Mouse (Mus musculus): ENCODE results near the gene Btbd9. TPM values are rescaled to one million over a fixed set of nuclear protein-coding genes. Genes with fewer than 3 reads are reported as not detected.
"Not testable (repeated sequence)": the region's sequence is repeated elsewhere in the genome, so short reads cannot be mapped to it uniquely, and the experiment has no call there.

Gene Btbd9
- 39.4 and 40.9 TPM in 2 replicates for polyA plus RNA-seq (2014; fragmentation: Nextera tagmentation; extraction: Ambion mirVana)

DNA sequence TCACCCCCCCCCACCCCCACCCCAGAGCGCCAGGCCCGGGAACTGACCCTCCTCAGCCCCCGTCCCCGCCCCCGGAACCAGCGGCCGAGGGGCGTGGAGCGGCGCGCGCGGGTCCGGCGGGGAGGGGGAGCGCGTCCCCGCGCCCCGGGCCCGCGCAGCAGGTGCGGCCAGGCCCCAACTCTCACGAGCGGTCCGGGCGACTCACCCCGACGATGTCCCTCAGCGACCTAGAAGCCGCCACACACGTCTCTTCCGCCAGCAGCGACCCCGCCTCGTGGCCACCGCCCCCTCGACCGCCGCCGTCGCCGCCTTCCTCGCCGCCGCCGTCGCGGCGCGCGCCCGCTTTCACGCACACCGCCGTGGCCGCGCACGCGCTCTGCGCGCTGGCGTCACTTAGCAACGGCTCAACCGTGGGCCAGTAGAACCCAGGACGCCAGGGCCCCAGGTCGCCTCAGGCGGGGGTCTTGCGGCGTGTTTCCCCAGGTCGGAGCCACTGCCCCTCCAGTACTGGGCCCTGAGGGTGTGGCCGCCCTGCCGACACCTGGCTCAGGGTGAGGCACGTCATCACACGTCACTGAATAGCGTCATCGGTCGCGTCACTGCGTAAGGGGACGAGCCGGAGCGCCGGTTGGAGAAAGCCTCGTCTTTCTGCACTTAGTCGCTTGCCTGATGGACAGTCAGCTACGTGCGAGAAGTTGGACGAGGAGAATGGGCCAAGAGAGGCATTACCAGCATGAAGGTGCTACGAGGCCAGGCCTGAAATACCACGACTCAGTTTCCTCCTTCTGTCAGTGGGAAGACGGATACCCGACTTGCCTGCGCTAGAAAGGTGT lies at the start of gene Btbd9:
Btbd9 (minus strand) TSS at position 548 of the 833 bp plus-strand sequence.
- WGBS, result under 1% methylated on average over 80 of the region's 94 CpGs
- H3K4me3 ChIP-seq (ENCODE audit: control insufficient read depth in 1 of 2, insufficient read depth in 1 of 2, low read depth in 1 of 2, low read length in 2 of 2), result peak within 1 kb of the TSS; percentile 63 to 85
- peak within 1 kb of the TSS; percentile 85 for H3K9ac ChIP-seq (ENCODE audit: low read length)
- peak; percentile 86 for ATAC-seq (ENCODE audit: insufficient number of reproducible peaks, insufficient read depth, low FRiP score, low read depth)
- peaks cover 9 to 22% of the 10 kb centered on the region in 2 experiments; a peak in 3 of 4 replicates for H3K4me1 ChIP-seq (ENCODE audit: control insufficient read depth in 2 of 2, insufficient read depth in 2 of 2, low read length in 2 of 2)
- peak within 1 kb of the TSS; percentile 81 to 92 for H3K27ac ChIP-seq (replicated peaks in 1 of 2; ENCODE audit: control insufficient read depth in 1 of 2, insufficient read depth in 1 of 2, low read depth in 2 of 2, low read length in 2 of 2)
- no peaks in the 10 kb centered on the region for H3K36me3 ChIP-seq (ENCODE audit: control insufficient read depth, insufficient read depth, low read length)
- peak within 1 kb of the TSS; percentile 81 for H3K4me2 ChIP-seq (ENCODE audit: low read length)
- H3K9me3 ChIP-seq (ENCODE audit: control insufficient read depth, low read length), result no peaks in the 10 kb centered on the region
- no peaks in the 10 kb centered on the region for H3K27me3 ChIP-seq (ENCODE audit: control insufficient read depth, insufficient read depth, low read length)

DNA sequence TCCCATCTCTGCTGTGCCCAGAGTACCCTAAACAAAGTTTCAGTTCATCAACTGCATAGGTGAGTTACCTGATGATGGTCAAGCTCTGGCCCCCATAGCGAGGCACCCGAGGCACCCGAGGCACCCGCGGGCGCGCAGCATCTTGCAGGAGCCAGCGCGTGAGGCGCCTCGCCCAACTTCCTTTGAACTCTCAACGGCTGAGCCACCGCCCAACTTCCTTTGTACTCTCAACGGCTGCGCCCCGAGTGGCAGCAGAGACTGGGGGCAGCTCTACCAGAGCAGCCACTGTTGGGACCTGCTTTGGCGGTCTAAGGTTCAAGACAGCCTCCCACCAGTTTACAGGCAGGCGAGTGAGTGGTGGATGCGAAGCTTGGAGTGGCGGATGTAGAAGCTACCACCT lies 47.8 kb upstream of the Btbd9 start, which contains the start of gene Dnah8:
Dnah8 (plus strand) TSS at position 223 of the 400 bp plus-strand sequence.
- H3K9me3 ChIP-seq (ENCODE audit: control insufficient read depth, low read length); ATAC-seq (ENCODE audit: insufficient number of reproducible peaks, insufficient read depth, low FRiP score, low read depth); H3K36me3 ChIP-seq (ENCODE audit: control insufficient read depth, insufficient read depth, low read length); H3K4me2 ChIP-seq (ENCODE audit: low read length); H3K4me1 ChIP-seq (ENCODE audit: control insufficient read depth in 2 of 2, insufficient read depth in 2 of 2, low read length in 2 of 2); H3K9ac ChIP-seq (ENCODE audit: low read length); H3K4me3 ChIP-seq (ENCODE audit: control insufficient read depth in 1 of 2, insufficient read depth in 1 of 2, low read depth in 1 of 2, low read length in 2 of 2); H3K27ac ChIP-seq (replicated peaks in 1 of 2; ENCODE audit: control insufficient read depth in 1 of 2, insufficient read depth in 1 of 2, low read depth in 2 of 2, low read length in 2 of 2); H3K27me3 ChIP-seq (ENCODE audit: control insufficient read depth, insufficient read depth, low read length): not testable (repeated sequence)
- no CpG with 5 or more reads among the region's 20 CpGs for WGBS

DNA sequence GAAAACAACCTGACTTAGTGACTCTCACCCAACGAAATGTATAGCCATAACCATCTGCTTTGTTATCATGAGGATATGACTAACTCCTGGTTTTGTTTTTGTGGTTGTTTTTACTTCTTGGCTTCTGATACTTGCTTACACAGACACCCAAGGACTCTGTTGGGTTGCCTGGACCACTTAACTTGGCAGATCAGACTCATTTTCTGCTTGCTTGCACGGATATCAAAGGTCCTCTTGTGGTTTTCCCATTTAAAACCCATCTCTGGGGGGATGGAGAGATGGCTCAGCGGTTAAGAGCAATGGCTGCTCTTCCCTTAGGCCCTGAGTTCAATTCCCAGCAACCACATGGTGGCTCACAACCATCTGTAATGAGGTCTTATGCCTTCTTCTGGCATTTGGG lies 46.9 kb upstream of the Btbd9 start:
- no peak overlapping the region for H3K27ac ChIP-seq (replicated peaks in 1 of 2; ENCODE audit: control insufficient read depth in 1 of 2, insufficient read depth in 1 of 2, low read depth in 2 of 2, low read length in 2 of 2)
- no peak overlapping the region for H3K9ac ChIP-seq (ENCODE audit: low read length)
- H3K9me3 ChIP-seq (ENCODE audit: control insufficient read depth, low read length), result no peaks in the 10 kb centered on the region
- WGBS, result 81% methylated on average over 3 of the region's 3 CpGs
- H3K4me3 ChIP-seq (ENCODE audit: control insufficient read depth in 1 of 2, insufficient read depth in 1 of 2, low read depth in 1 of 2, low read length in 2 of 2), result no peak overlapping the region
- no peak overlapping the region for H3K4me2 ChIP-seq (ENCODE audit: low read length)
- no peaks in the 10 kb centered on the region for H3K4me1 ChIP-seq (ENCODE audit: control insufficient read depth in 2 of 2, insufficient read depth in 2 of 2, low read length in 2 of 2)
- no peak for ATAC-seq (ENCODE audit: insufficient number of reproducible peaks, insufficient read depth, low FRiP score, low read depth)
- no peaks in the 10 kb centered on the region for H3K27me3 ChIP-seq (ENCODE audit: control insufficient read depth, insufficient read depth, low read length)
- no peaks in the 10 kb centered on the region for H3K36me3 ChIP-seq (ENCODE audit: control insufficient read depth, insufficient read depth, low read length)

DNA sequence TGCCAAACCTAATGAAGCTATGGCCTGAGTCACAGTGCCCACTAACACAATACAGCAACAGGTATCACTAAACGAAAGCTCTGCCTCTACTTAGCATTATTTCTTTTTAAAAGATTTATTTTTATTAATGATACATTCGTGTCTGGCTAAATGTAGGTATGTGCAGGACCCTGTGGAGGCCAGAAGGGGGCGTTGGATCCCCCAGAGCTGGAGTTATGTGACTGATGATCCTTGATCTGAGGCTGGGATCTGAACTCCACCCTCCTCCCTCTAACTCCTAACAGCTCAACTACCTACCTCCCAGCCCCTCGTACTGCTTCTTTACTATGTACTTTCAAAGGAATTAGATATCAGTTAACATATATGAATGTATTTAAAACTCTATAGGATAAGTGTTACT lies 45.2 kb upstream of the Btbd9 start:
- Histone ChIP-seq H3K9ac (ENCODE audit: low read length) (no peak overlapping the region), H3K27ac (replicated peaks in 1 of 2; ENCODE audit: control insufficient read depth in 1 of 2, insufficient read depth in 1 of 2, low read depth in 2 of 2, low read length in 2 of 2) (no peak overlapping the region), H3K9me3 (ENCODE audit: control insufficient read depth, low read length) (no peaks in the 10 kb centered on the region), H3K4me3 (ENCODE audit: control insufficient read depth in 1 of 2, insufficient read depth in 1 of 2, low read depth in 1 of 2, low read length in 2 of 2) (no peak overlapping the region), H3K4me1 (ENCODE audit: control insufficient read depth in 2 of 2, insufficient read depth in 2 of 2, low read length in 2 of 2) (no peaks in the 10 kb centered on the region), H3K27me3 (ENCODE audit: control insufficient read depth, insufficient read depth, low read length) (no peaks in the 10 kb centered on the region), H3K4me2 (ENCODE audit: low read length) (no peak overlapping the region), H3K36me3 (ENCODE audit: control insufficient read depth, insufficient read depth, low read length) (no peaks in the 10 kb centered on the region)
- ATAC-seq (ENCODE audit: insufficient number of reproducible peaks, insufficient read depth, low FRiP score, low read depth), result no peak
- 62% methylated on average over 4 of the region's 4 CpGs for WGBS

DNA sequence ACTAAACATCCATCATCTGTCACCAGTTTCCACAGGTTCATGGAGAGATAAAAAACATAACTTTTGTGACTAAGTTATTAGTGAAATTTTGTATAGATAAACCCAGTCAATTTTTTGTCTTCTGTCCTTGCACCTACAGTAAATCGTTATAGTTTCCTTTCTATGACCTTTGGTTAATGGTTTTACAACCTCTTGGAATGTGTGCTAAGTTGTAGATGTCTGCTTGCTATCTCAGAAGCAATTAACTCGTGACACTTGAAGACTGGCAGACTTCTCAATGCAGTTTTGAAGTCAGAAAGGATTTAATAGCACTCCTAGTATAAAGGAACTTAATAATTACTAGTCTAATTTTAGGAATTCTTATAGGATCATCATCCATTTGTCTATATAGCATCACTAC lies 44.3 kb upstream of the Btbd9 start:
- H3K4me2 ChIP-seq (ENCODE audit: low read length), result no peak overlapping the region

DNA sequence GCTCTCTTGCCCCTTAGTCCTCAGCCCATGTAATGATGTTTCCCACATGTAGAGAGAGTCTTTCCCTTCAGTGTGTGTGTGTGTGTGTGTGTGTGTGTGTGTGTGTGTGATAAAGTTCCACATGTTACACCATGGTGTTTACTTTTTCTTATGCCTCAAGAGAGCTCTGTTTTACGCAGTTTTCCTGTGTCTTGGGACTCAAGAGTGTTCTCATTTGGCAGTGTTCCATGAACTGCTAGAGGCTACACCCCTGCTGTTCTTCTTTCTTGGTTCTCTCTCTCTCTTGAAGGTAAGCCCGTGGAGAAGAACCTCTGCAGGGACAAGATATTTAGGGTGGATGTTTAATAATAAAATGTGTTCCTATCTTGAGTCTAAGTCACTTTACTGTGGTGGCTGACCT lies 42.9 kb upstream of the Btbd9 start:
- no peak overlapping the region for H3K9ac ChIP-seq (ENCODE audit: low read length)
- no peaks in the 10 kb centered on the region for H3K27me3 ChIP-seq (ENCODE audit: control insufficient read depth, insufficient read depth, low read length)
- no peaks in the 10 kb centered on the region for H3K9me3 ChIP-seq (ENCODE audit: control insufficient read depth, low read length)
- H3K4me2 ChIP-seq (ENCODE audit: low read length), result no peak overlapping the region
- H3K4me3 ChIP-seq (ENCODE audit: control insufficient read depth in 1 of 2, insufficient read depth in 1 of 2, low read depth in 1 of 2, low read length in 2 of 2), result no peak overlapping the region
- ATAC-seq (ENCODE audit: insufficient number of reproducible peaks, insufficient read depth, low FRiP score, low read depth), result no peak
- H3K4me1 ChIP-seq (ENCODE audit: control insufficient read depth in 2 of 2, insufficient read depth in 2 of 2, low read length in 2 of 2), result no peaks in the 10 kb centered on the region
- 42% methylated on average over 2 of the region's 2 CpGs for WGBS
- H3K36me3 ChIP-seq (ENCODE audit: control insufficient read depth, insufficient read depth, low read length), result no peaks in the 10 kb centered on the region
- H3K27ac ChIP-seq (replicated peaks in 1 of 2; ENCODE audit: control insufficient read depth in 1 of 2, insufficient read depth in 1 of 2, low read depth in 2 of 2, low read length in 2 of 2), result no peak overlapping the region

More for the DNA sequence above, 44.3 kb upstream of the Btbd9 start:
- H3K9ac ChIP-seq (ENCODE audit: low read length), result no peak overlapping the region
- H3K4me3 ChIP-seq (ENCODE audit: control insufficient read depth in 1 of 2, insufficient read depth in 1 of 2, low read depth in 1 of 2, low read length in 2 of 2), result no peak overlapping the region
- no peak overlapping the region for H3K27ac ChIP-seq (replicated peaks in 1 of 2; ENCODE audit: control insufficient read depth in 1 of 2, insufficient read depth in 1 of 2, low read depth in 2 of 2, low read length in 2 of 2)
- H3K4me1 ChIP-seq (ENCODE audit: control insufficient read depth in 2 of 2, insufficient read depth in 2 of 2, low read length in 2 of 2), result no peaks in the 10 kb centered on the region
- H3K9me3 ChIP-seq (ENCODE audit: control insufficient read depth, low read length), result no peaks in the 10 kb centered on the region
- no peaks in the 10 kb centered on the region for H3K27me3 ChIP-seq (ENCODE audit: control insufficient read depth, insufficient read depth, low read length)
- no peak for ATAC-seq (ENCODE audit: insufficient number of reproducible peaks, insufficient read depth, low FRiP score, low read depth)
- 53% methylated on average over 2 of the region's 2 CpGs for WGBS
- H3K36me3 ChIP-seq (ENCODE audit: control insufficient read depth, insufficient read depth, low read length), result no peaks in the 10 kb centered on the region

DNA sequence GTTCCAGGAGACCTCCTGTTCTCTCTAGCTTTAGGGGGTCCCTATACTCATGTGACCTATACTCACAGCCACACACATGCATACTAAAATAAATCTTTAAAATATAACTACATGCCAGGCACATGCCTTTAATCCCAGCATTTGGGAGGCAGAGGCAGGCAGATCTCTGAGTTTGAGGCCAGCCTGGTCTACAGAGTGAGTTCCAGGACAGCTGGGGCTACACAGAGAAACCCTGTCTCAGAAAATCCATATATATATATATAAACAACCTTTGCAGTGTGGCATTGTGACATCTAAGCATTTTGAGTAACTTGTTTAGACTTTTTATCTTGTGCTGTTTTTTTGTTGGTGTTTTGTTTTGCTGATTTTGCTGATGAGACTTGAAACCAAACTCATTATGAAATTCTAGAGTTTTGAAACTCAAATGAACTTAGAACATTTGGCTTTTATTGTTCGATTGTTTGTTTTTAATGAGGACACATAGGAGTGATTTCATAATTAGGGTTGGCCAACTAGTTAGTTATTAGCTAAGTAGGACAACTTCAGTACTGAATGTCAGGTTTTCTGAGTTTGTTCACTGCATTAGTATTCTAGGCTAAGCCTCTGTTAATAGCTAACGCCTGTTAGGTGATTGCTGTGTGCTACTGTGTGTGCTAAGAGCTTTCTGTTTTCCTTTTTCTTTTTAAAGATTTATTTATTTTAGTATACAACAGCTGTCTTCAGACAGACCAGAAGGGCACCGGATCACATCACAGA lies 42.0 kb upstream of the Btbd9 start:
- Histone ChIP-seq H3K27ac (replicated peaks in 1 of 2; ENCODE audit: control insufficient read depth in 1 of 2, insufficient read depth in 1 of 2, low read depth in 2 of 2, low read length in 2 of 2) (no peak overlapping the region), H3K4me2 (ENCODE audit: low read length) (no peak overlapping the region), H3K4me1 (ENCODE audit: control insufficient read depth in 2 of 2, insufficient read depth in 2 of 2, low read length in 2 of 2) (no peaks in the 10 kb centered on the region), H3K27me3 (ENCODE audit: control insufficient read depth, insufficient read depth, low read length) (no peaks in the 10 kb centered on the region), H3K4me3 (ENCODE audit: control insufficient read depth in 1 of 2, insufficient read depth in 1 of 2, low read depth in 1 of 2, low read length in 2 of 2) (no peak overlapping the region), H3K36me3 (ENCODE audit: control insufficient read depth, insufficient read depth, low read length) (no peaks in the 10 kb centered on the region), H3K9me3 (ENCODE audit: control insufficient read depth, low read length) (no peaks in the 10 kb centered on the region), H3K9ac (ENCODE audit: low read length) (no peak overlapping the region)
- WGBS, result 81% methylated on average over 3 of the region's 3 CpGs
- no peak for ATAC-seq (ENCODE audit: insufficient number of reproducible peaks, insufficient read depth, low FRiP score, low read depth)

Measured in heart, embryonic 14.5 days (tissue).